7 mouse cellular contexts compared by ENCODE assay signal in genomic region chr11:117275999-117276398, GRCm38 (mm10).
DNase-seq lines count a peak whose midpoint lies in the region; ATAC-seq and TF ChIP-seq lines count a peak whose summit lies in the region.

No protein-coding gene starts in this region.

- DNase-seq in urinary bladder, postnatal 14 days (ENCODE audit: low spot score): peak; percentile 55
- no peak for DNase-seq in urinary bladder, postnatal 4 days (ENCODE audit: low spot score in 2 of 2)
- DNase-seq in gastrocnemius, postnatal 36 days: peak; percentile 39 to 55
- DNase-seq in kidney, adult 2 months: peak; percentile 94
- peak; percentile 60 to 73 for DNase-seq in lung, postnatal 4 days
- no peak for DNase-seq in spleen, postnatal 36 days (ENCODE audit: low spot score in 2 of 2)

- WGBS in kidney, adult 2 months: 3% methylated on average over 6 of the region's 6 CpGs

- peak overlapping the region; percentile 88 for H3K27ac ChIP-seq in kidney, adult 2 months (ENCODE audit: insufficient read depth, low read depth, low read length)

- peaks cover 51% of the 10 kb centered on the region for H3K4me1 ChIP-seq in kidney, adult 2 months (ENCODE audit: control insufficient read depth, insufficient read depth, low read length)

- no peak overlapping the region for H3K4me3 ChIP-seq in kidney, adult 2 months (ENCODE audit: insufficient read depth, low read depth, low read length)

- TF ChIP-seq POLR2A in kidney, adult 2 months (IDR thresholded peaks at IDR 0.05; ENCODE audit: low read depth, low read length): no peak

- no peaks in the 10 kb centered on the region for H3K27me3 ChIP-seq in kidney, adult 2 months (replicated peaks; ENCODE audit: control insufficient read depth, insufficient read depth, low read length)

- no peaks in the 10 kb centered on the region for H3K36me3 ChIP-seq in kidney, adult 2 months (ENCODE audit: control insufficient read depth, insufficient read depth, low read length)

- no peak for TF ChIP-seq CTCF in kidney, adult 2 months (conservative IDR thresholded peaks at IDR 0.05; ENCODE audit: insufficient read depth, insufficient read length, low read depth, low read length)

- intact Hi-C loops in gastrocnemius, postnatal 36 days (cut with DNase I): no loop called here

- ATAC-seq in CD4-positive, CD25-positive, alpha-beta regulatory T cell, adult 4 months: no peak

Comparison
In these comparisons a context has a peak if more than half of its experiments do, and no peak if none do; other contexts are left out.
1. DNase-seq: peak in urinary bladder, postnatal 14 days (single experiment), gastrocnemius, postnatal 36 days (2 of 2), kidney, adult 2 months (single experiment) and lung, postnatal 4 days (2 of 2); none in urinary bladder, postnatal 4 days (0 of 2) and spleen, postnatal 36 days (0 of 2).